Mouse (Mus musculus) midbrain, embryonic 13.5 days (tissue): ENCODE data around the gene Ncf1. TPM values are rescaled to one million over a fixed set of nuclear protein-coding genes. Genes with fewer than 3 reads are reported as not detected.

Experiments used
- ATAC-seq: fragments of 200-750 bp; cut with Nextera tagmentation; 2 replicates; pipeline ENCODE4 v1.8.0; 2017; ENCODE audit warnings: mild to moderate bottlenecking, moderate TSS enrichment, moderate library complexity
- H3K27ac ChIP-seq: fragments of 300-500 bp; sonication (generic); 2 replicates; pipeline ENCODE4 v1.5.1; 2015; ENCODE audit warnings: inconsistent platforms, mild to moderate bottlenecking, moderate library complexity
- H3K27me3 ChIP-seq: fragments of 300-500 bp; sonication (generic); 2 replicates; pipeline ENCODE4 v1.6.1; 2015; ENCODE audit warnings: mild to moderate bottlenecking, inconsistent platforms
- H3K36me3 ChIP-seq: fragments of 300-500 bp; sonication (generic); 2 replicates; pipeline ENCODE4 v1.6.1; 2015; ENCODE audit warnings: mild to moderate bottlenecking, inconsistent platforms
- H3K4me1 ChIP-seq: fragments of 300-500 bp; sonication (generic); replicated peaks from 2 replicates; pipeline ENCODE4 v1.6.1; 2015; ENCODE audit warnings: inconsistent platforms
- H3K4me2 ChIP-seq: fragments of 300-500 bp; sonication (generic); replicated peaks from 2 replicates; pipeline ENCODE4 v1.6.1; 2015; ENCODE audit warnings: moderate library complexity, mild to moderate bottlenecking, inconsistent platforms
- H3K4me3 ChIP-seq: fragments of 300-500 bp; sonication (generic); replicated peaks from 2 replicates; pipeline ENCODE4 v1.5.1; 2015; ENCODE audit warnings: mild to moderate bottlenecking, inconsistent platforms
- H3K9ac ChIP-seq: fragments of 300-500 bp; sonication (generic); replicated peaks from 2 replicates; pipeline ENCODE4 v1.6.1; 2015; ENCODE audit warnings: mild to moderate bottlenecking, inconsistent platforms
- H3K9me3 ChIP-seq: fragments of 300-500 bp; sonication (generic); 2 replicates; pipeline ENCODE4 v1.6.1; 2016; ENCODE audit warnings: mild to moderate bottlenecking, inconsistent platforms
- WGBS: fragments of 180-500 bp; shearing (Covaris S2); methylation state at CpG from one replicate; pipeline ENCODE4 v1.1.7; 2015; 5-methylcytosine and 5-hydroxymethylcytosine counted together
- polyA plus RNA-seq: library from polyadenylated mRNA; unstranded; fragments of >200 nt; fragmentation: Nextera tagmentation; extraction: Ambion mirVana; gene quantifications from 2 replicates; pipeline ENCODE4 v1.2.1, GENCODE M21; 2015

Gene Ncf1
- polyA plus RNA-seq, 1 experiment from 2014 or later = 1.6 TPM

GRCm38 (mm10) chr5:134186961-134187731 is 42.3 kb downstream of the Ncf1 start:
- Histone ChIP-seq H3K36me3 (0 out of 2 replicates have a peak, but pooled peaks cover 3% of the 10 kb centered on the region), H3K9ac (no peak overlapping the region), H3K27ac (no peak overlapping the region), H3K4me3 (no peak overlapping the region), H3K27me3 (no peaks in the 10 kb centered on the region), H3K4me1 (peaks cover 17% of the 10 kb centered on the region), H3K9me3 (no peaks in the 10 kb centered on the region), H3K4me2 (no peak overlapping the region)
- 77% methylated on average over 4 of the region's 4 CpGs for WGBS
- no peak for ATAC-seq

- H3K27ac ChIP-seq = no peak overlapping the region
- no peaks in the 10 kb centered on the region for H3K9me3 ChIP-seq
- no peaks in the 10 kb centered on the region for H3K27me3 ChIP-seq
- no peak for ATAC-seq
- 85% methylated on average over 3 of the region's 3 CpGs for WGBS
- H3K36me3 ChIP-seq = no peaks in the 10 kb centered on the region
- no peak overlapping the region for H3K9ac ChIP-seq
- no peak overlapping the region for H3K4me3 ChIP-seq
- peaks cover 19% of the 10 kb centered on the region for H3K4me1 ChIP-seq
- H3K4me2 ChIP-seq = no peak overlapping the region
Measured at GRCm38 (mm10) chr5:134186059-134186458, 43.4 kb downstream of the Ncf1 start.

GRCm38 (mm10) chr5:134183880-134184808 is 45.3 kb downstream of the Ncf1 start, which contains the start of gene Gtf2ird2:
Gene Gtf2ird2 (plus strand): TSS chr5:134184019.
- under 1% methylated on average over 80 of the region's 92 CpGs for WGBS
- peak; percentile 92 for ATAC-seq
- H3K27me3 ChIP-seq = no peaks in the 10 kb centered on the region
- H3K4me1 ChIP-seq = peaks cover 19% of the 10 kb centered on the region
- H3K4me3 ChIP-seq = peak within 1 kb of the TSS; percentile 66
- H3K9me3 ChIP-seq = no peaks in the 10 kb centered on the region
- H3K9ac ChIP-seq = peak within 1 kb of the TSS; percentile 79
- peak within 1 kb of the TSS; percentile 95 for H3K27ac ChIP-seq
- peak within 1 kb of the TSS; percentile 83 for H3K4me2 ChIP-seq
- no peaks in the 10 kb centered on the region for H3K36me3 ChIP-seq

DNA sequence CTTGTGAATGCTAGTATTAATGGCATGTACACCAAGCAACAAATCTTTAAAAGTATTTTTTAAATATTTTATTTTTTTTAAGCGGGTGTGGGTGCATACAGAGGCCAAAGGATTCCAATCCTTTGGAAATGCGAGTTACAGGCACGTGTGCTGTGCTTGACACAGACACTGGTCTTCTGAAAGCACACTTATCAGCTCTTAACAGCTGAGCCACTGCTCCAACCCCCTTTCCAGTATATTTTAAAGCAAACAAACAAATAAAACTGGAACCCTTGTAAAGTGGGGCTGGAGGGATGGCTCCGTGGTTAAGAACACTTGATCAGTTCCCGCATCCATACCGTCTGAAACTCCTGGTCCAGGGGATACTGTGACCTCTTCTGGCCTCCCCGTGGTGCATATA is 46.3 kb downstream of the Ncf1 start:
- Histone ChIP-seq H3K9me3 (no peaks in the 10 kb centered on the region), H3K27me3 (no peaks in the 10 kb centered on the region), H3K36me3 (no peaks in the 10 kb centered on the region), H3K9ac (peak overlapping the region; percentile 79), H3K4me1 (peaks cover 19% of the 10 kb centered on the region), H3K4me3 (peak overlapping the region; percentile 66), H3K27ac (peak overlapping the region; percentile 95; the same call in 1 of the 2 replicates), H3K4me2 (peak overlapping the region; percentile 83)
- ATAC-seq = no peak
- WGBS = 63% methylated on average over 7 of the region's 7 CpGs

DNA sequence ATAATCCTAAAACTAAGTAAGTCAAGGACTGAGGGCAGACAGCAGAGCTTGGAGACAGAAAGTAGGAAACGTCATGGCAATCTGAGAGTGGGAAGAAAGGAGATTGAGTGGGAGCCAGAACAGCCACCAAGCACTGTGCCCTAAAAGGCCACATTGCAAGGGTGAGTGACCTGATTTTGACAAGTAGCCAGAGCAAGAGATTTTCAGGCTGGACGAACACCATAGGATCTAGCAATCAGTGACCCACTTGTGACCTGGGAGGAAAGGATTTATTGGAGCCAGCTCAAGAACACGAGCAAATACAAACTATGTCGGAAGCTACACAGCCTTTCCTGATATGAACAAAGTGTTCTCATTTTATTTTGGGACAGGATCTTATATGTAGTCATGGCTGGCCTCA is 46.7 kb downstream of the Ncf1 start:
- peaks cover 19% of the 10 kb centered on the region for H3K4me1 ChIP-seq
- peak overlapping the region; percentile 66 for H3K4me3 ChIP-seq
- no peak overlapping the region for H3K27ac ChIP-seq
- H3K36me3 ChIP-seq = no peaks in the 10 kb centered on the region
- H3K27me3 ChIP-seq = no peaks in the 10 kb centered on the region
- ATAC-seq = no peak
- H3K4me2 ChIP-seq = peak overlapping the region; percentile 83
- H3K9ac ChIP-seq = peak overlapping the region; percentile 79
- no peaks in the 10 kb centered on the region for H3K9me3 ChIP-seq
- WGBS = 70% methylated on average over 4 of the region's 4 CpGs

GRCm38 (mm10) chr5:134182172-134182571 is 47.3 kb downstream of the Ncf1 start:
- Histone ChIP-seq H3K4me1 (peaks cover 19% of the 10 kb centered on the region), H3K9me3 (no peaks in the 10 kb centered on the region), H3K4me2 (0 out of 2 replicates have a peak overlapping the region, but pooled peaks have one; percentile 83), H3K36me3 (no peaks in the 10 kb centered on the region), H3K27me3 (no peaks in the 10 kb centered on the region), H3K27ac (no peak overlapping the region), H3K9ac (peak overlapping the region; percentile 49; the same call in 1 of the 2 replicates), H3K4me3 (no peak overlapping the region)
- WGBS = 67% methylated on average over 3 of the region's 3 CpGs
- ATAC-seq = no peak

GRCm38 (mm10) chr5:134179871-134180270 is 49.6 kb downstream of the Ncf1 start:
- Histone ChIP-seq H3K27me3 (no peaks in the 10 kb centered on the region), H3K9me3 (no peaks in the 10 kb centered on the region), H3K27ac (no peak overlapping the region), H3K4me3 (no peak overlapping the region), H3K9ac (no peak overlapping the region), H3K4me2 (no peak overlapping the region), H3K4me1 (peaks cover 32% of the 10 kb centered on the region), H3K36me3 (no peaks in the 10 kb centered on the region)
- no peak for ATAC-seq
- 28% methylated on average over 7 of the region's 7 CpGs for WGBS

DNA sequence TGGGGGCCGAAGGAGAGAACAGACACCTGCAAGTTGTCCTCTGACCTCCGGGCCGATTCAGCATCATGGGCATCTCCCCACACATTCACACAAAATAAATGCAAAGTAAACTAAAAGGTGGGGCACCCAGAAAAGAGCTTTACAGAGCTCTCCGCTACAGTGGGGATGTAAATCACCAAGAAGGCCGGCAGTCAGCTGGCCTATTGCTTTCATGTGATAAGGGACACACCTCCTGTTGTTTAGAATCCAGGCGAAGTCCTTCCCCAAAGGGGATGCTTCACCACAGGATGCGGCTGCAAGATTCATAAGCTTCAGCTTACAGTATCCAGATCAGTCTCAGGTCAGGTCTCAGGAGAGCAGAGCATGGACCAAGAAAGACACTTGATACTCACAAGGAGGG is 50.9 kb downstream of the Ncf1 start:
- H3K4me2 ChIP-seq = no peak overlapping the region
- H3K4me1 ChIP-seq = peaks cover 30% of the 10 kb centered on the region
- H3K9me3 ChIP-seq = no peaks in the 10 kb centered on the region
- 78% methylated on average over 7 of the region's 7 CpGs for WGBS
- H3K4me3 ChIP-seq = no peak overlapping the region
- no peak overlapping the region for H3K9ac ChIP-seq
- ATAC-seq = no peak
- no peaks in the 10 kb centered on the region for H3K27me3 ChIP-seq
- H3K27ac ChIP-seq = no peak overlapping the region
- H3K36me3 ChIP-seq = no peaks in the 10 kb centered on the region

- H3K36me3 ChIP-seq = peaks cover under 1% of the 10 kb centered on the region; the same call in 1 of the 2 replicates
- H3K4me2 ChIP-seq = peak within 1 kb of the TSS; percentile 89
- ATAC-seq = peak; percentile 93
- H3K9ac ChIP-seq = peak within 1 kb of the TSS; percentile 74
- peak within 1 kb of the TSS; percentile 95 for H3K4me3 ChIP-seq
- H3K27ac ChIP-seq = peak within 1 kb of the TSS; percentile 44; the same call in 1 of the 2 replicates
- WGBS = under 1% methylated on average over 72 of the region's 72 CpGs
- H3K9me3 ChIP-seq = no peaks in the 10 kb centered on the region
- peaks cover 14% of the 10 kb centered on the region for H3K4me1 ChIP-seq
- H3K27me3 ChIP-seq = no peaks in the 10 kb centered on the region
Measured at GRCm38 (mm10) chr5:134176169-134176881, 53.1 kb downstream of the Ncf1 start, which contains the start of gene Rcc1l. Gene Rcc1l (minus strand): TSS chr5:134176774.

GRCm38 (mm10) chr5:134175696-134176095 is 53.7 kb downstream of the Ncf1 start:
- Histone ChIP-seq H3K36me3 (peaks cover 6% of the 10 kb centered on the region; the same call in 1 of the 2 replicates), H3K9me3 (no peaks in the 10 kb centered on the region), H3K4me2 (peak overlapping the region; percentile 89), H3K4me3 (peak overlapping the region; percentile 95), H3K27me3 (no peaks in the 10 kb centered on the region), H3K4me1 (peaks cover 14% of the 10 kb centered on the region), H3K27ac (peak overlapping the region; percentile 44; the same call in 1 of the 2 replicates), H3K9ac (peak overlapping the region; percentile 74)
- WGBS = 10% methylated on average over 10 of the region's 10 CpGs
- ATAC-seq = no peak

DNA sequence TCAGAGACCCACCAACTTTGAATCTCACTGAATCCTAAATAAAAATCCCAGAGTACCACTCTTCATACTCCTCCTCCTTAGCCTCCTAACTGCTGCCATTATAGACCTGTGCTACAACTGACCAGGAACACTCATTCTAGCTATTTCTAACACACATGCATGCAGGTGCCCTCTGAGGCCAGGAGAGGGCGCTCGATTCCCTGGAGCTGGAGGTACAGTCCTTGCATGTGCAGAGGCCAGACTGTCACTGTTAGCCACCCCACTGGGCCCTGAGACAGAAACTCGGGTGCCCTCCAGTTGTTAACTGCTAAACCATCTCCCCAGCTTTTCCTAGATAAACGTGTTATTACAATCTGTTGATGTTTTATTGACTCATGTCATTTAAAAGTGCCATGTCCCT is 56.2 kb downstream of the Ncf1 start:
- no peak overlapping the region for H3K9ac ChIP-seq
- peaks cover 14% of the 10 kb centered on the region for H3K4me1 ChIP-seq
- H3K4me3 ChIP-seq = no peak overlapping the region
- no peak overlapping the region for H3K27ac ChIP-seq
- no peak for ATAC-seq
- H3K27me3 ChIP-seq = no peaks in the 10 kb centered on the region
- WGBS = 36% methylated on average over 4 of the region's 4 CpGs
- H3K4me2 ChIP-seq = no peak overlapping the region
- peaks cover 12% of the 10 kb centered on the region for H3K36me3 ChIP-seq
- no peaks in the 10 kb centered on the region for H3K9me3 ChIP-seq
